Mouse (Mus musculus) adrenal gland (tissue): ENCODE data around the gene Fbxo2.

Source experiments
- microRNA-seq, 2 experiments: library from miRNA; unstranded; fragments of <30 nt; microRNA quantifications; one replicate each; pipeline ENCODE4; 2019

Gene Fbxo2

Small RNAs within 50 kb of the gene (microRNA-seq; reads per million reads assigned to microRNA genes)
- gene Mir7022 = 0.11 to 0.25 reads per million in 2 experiments
